Mouse (Mus musculus): ENCODE measurements at regions not wholly inside any gene's neighbourhood (a gene's known extent, or its start where the extent isn't known, plus 50 kb on each side); places are given as distances from the start of the nearest gene placed in this dataset.

GRCm38 (mm10) chr12:82105184-82106031 is 63.7 kb upstream of the Sipa1l1 start:
- TF ChIP-seq CTCF (IDR thresholded peaks at IDR 0.05; ENCODE audit: borderline replicate concordance, control insufficient read depth, extremely low read depth, insufficient read depth, low read length, poor library complexity) (no peak), POLR2A (IDR thresholded peaks at IDR 0.05; ENCODE audit: control insufficient read depth, extremely low read depth, insufficient read depth, low read length, poor library complexity) (no peak)
